Mouse (Mus musculus): ENCODE data around the gene Ptges3.

DNA sequence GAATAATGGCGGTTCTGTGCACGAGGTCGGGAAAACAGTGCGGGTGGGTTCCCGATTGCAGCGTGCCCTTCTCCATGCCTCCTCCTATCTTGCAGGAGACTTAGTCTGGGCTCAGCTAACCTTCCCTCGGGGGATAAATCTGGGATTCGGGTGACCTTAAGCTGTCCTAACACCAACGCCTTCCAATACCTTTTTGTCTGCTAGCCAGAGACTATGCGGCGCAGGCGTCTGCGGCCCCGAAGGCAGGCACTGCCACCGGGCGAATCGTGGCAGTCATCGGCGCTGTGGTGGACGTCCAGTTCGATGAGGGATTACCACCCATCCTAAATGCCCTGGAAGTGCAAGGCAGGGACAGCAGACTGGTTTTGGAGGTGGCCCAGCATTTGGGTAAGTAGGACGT lies 24.9 kb downstream of the Ptges3 start:
- no peak for TF ChIP-seq CTCF (IDR thresholded peaks at IDR 0.05; ENCODE audit: borderline replicate concordance, extremely low read depth, insufficient read depth, insufficient read length)
- TF ChIP-seq POLR2A (IDR thresholded peaks at IDR 0.05; ENCODE audit: borderline replicate concordance, extremely low read depth, insufficient read depth, insufficient read length, poor library complexity, severe bottlenecking): no peak
